Mouse (Mus musculus): ENCODE results near the gene Slc38a2.
A peak's percentile ranks its signal among the peaks of the same experiment; 100 is the strongest.

Slc38a2 gene

GRCm38 (mm10) chr15:96699521-96700511 lies at the start of gene Slc38a2:
Gene Slc38a2, minus strand, starts transcription at chr15:96699730.
- DNase-seq (ENCODE audit: low spot score) = peak; percentile 59

DNA sequence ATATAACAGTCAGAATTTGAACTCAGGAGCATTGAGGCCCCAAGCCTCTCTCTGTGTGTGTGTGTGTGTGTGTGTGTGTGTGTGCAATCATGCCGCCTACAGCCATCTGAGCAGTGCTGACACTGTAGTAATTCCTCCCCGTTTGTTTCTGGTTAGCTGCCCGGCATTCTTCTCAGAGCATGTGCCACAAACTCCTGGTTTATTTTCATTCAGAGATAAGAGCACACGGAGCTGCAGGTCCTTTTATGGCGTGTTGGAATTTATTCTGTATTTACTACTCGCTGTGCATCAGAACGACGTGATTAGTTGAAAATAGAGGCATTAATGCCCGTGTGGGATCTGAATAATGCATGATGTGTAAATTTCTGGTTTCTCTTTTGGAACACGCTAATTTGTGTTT lies 49.6 kb upstream of the Slc38a2 start:
- DNase-seq (ENCODE audit: low spot score) = no peak

- DNase-seq (ENCODE audit: low spot score) = no peak
Observed at GRCm38 (mm10) chr15:96747551-96747950, 48.0 kb upstream of the Slc38a2 start.

DNA sequence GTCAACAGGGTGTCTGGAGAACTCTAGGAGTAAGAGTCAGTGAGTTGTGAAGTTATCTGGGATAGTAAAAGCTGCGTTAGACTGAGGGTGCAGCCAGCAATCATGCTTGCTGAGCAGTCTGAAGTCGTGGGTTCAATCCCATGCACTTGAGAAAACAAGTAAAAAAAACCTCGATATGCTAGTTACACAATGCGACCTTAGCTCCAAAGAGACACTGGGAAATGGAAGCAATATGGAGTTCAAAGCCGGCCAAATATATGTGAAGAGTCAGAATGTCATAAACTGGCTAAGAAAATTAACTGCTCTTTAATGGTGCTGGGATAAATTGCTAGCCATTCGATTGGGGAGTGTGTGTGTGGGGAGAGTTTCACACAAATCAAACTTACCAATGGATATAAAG lies 47.5 kb upstream of the Slc38a2 start:
- no peak for DNase-seq (ENCODE audit: low spot score)

- DNase-seq (ENCODE audit: low spot score) = no peak
Observed at GRCm38 (mm10) chr15:96745299-96745698, 45.8 kb upstream of the Slc38a2 start.

GRCm38 (mm10) chr15:96744882-96745296 lies 45.4 kb upstream of the Slc38a2 start:
- DNase-seq (ENCODE audit: low spot score) = no peak

- no peak for DNase-seq (ENCODE audit: low spot score)
Observed at GRCm38 (mm10) chr15:96744153-96744881, 44.8 kb upstream of the Slc38a2 start.

- DNase-seq (ENCODE audit: low spot score) = no peak
Observed at GRCm38 (mm10) chr15:96743257-96743656, 43.7 kb upstream of the Slc38a2 start.

- no peak for DNase-seq (ENCODE audit: low spot score)
Observed at GRCm38 (mm10) chr15:96742591-96743241, 43.2 kb upstream of the Slc38a2 start.

GRCm38 (mm10) chr15:96740865-96741561 lies 41.5 kb upstream of the Slc38a2 start:
- no peak for DNase-seq (ENCODE audit: low spot score)

GRCm38 (mm10) chr15:96740091-96740490 lies 40.6 kb upstream of the Slc38a2 start:
- DNase-seq (ENCODE audit: low spot score) = no peak

DNA sequence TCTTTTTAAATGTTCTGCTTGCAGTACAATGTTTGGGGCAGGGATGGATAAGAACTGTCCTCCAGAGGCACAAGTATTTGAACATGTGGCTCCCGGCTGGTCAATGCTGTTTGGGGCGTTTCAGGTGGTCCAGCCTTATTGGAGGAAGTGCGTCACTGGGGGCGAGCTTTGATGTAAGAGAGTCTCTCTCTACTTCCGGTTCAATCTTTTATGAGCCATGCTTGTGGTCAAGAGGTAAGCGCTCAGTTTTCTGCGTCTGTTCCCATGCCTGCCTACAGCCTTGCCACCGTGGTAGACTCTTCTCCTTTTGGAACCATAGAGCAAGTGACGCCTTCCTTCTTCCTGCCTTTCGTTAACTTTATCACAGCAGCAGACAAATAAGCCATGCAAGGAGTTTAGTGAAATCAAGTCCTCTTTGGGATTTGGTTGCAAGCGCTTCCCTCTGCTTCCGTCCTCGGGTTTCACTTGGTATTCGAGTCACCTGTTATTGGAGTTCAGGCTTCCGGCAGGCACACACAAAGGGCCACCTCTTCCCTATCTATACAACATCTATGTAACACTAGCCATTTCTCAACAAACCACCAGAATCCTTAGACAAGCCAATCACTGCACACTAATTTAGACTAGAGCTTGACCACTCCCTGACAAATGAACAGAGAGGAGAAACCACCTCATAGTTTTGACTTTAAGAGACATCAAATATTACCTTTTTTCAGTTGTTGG lies 37.3 kb upstream of the Slc38a2 start:
- DNase-seq (ENCODE audit: low spot score) = no peak

DNA sequence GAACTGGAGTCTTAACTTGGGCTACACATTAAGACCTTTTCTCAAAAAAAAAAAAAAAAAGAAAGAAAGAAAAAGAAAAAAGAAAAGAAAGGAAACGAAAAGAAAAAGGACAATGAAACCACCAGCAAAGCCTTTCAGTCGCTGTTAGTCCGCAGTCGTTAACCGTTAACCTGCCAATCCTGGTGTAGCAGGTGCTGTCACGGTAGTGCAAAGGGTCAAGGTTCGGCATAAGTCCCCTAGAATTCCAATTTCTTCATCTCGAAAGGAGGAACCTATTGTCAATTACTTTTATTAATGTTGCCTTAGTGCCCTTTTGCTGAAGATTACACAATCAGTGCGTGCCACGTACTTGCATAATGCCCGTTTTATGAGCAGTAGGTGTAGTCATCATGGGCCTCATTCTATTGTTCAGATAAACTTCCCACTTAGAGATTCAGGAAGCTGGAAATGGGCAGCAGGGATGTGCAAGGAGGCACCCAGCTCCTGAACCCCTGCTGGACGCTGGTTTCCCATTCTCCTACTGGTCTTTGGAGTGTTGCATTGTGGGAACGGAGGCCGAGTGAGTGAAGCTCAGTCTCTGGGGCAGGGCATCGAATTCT lies 36.1 kb upstream of the Slc38a2 start:
- no peak for DNase-seq (ENCODE audit: low spot score)

- DNase-seq (ENCODE audit: low spot score) = no peak
Observed at GRCm38 (mm10) chr15:96734423-96734822, 34.9 kb upstream of the Slc38a2 start.

- no peak for DNase-seq (ENCODE audit: low spot score)
Observed at GRCm38 (mm10) chr15:96730416-96730815, 30.9 kb upstream of the Slc38a2 start.

GRCm38 (mm10) chr15:96729785-96730184 lies 30.3 kb upstream of the Slc38a2 start:
- DNase-seq (ENCODE audit: low spot score) = no peak

- no peak for DNase-seq (ENCODE audit: low spot score)
Observed at GRCm38 (mm10) chr15:96728993-96729392, 29.5 kb upstream of the Slc38a2 start.

DNA sequence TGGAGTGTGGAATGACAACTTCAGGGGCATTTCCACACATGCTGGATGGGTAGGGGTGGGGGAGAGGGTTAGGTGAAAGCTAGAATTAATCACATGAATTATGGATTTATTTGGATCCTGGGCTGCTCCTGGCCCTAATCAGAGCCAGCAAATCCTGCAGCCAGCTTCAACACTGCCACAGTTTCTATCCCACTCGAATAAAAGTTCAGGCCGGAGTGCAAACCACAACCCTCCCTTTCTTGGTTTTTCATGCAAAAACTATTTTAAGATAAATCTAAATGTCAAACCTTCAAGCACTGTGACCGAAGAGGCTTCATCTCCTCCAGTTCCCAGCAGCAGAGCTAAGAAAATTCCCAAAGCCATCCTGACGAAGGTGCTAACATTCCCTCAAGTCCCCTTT lies 28.8 kb upstream of the Slc38a2 start:
- DNase-seq (ENCODE audit: low spot score) = no peak

DNA sequence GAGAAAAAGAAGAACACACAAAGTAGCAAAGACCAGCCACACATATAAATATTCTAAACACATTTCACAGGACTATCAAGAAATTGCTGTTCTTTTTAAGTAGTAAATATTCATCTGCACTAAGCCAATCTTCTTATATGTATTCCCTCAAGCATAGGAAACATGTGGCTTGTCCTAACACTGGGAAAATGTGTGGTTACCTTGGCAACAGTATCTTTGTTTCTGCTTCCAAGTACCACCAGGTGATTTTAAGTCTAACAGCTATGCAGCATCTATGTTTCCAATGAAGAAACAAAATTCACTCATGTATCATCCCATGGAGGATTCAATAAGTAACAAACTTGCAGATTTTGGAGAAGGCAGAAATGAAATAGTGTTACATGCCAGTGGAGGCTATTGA lies 25.0 kb upstream of the Slc38a2 start:
- no peak for DNase-seq (ENCODE audit: low spot score)

DNA sequence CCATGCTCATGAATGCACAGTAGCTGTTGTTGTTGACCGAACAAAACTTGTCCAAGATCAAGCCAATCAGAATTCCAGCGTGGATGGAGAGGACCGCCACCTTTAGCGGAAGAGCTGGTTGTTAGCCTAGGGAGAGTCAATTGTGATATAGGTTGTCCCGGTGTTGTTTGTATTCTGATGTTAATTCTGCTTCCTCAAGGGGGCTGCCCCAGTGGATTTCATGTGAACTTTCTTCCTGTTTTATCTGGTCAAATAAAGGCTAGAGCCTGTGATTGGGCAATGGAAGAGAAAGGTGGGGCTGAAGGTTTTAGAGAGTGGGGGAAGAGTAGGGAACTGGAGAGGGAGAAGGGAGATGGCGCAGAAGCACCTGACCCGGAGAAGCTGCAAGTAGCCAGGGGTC lies 22.7 kb upstream of the Slc38a2 start:
- no peak for DNase-seq (ENCODE audit: low spot score)

DNA sequence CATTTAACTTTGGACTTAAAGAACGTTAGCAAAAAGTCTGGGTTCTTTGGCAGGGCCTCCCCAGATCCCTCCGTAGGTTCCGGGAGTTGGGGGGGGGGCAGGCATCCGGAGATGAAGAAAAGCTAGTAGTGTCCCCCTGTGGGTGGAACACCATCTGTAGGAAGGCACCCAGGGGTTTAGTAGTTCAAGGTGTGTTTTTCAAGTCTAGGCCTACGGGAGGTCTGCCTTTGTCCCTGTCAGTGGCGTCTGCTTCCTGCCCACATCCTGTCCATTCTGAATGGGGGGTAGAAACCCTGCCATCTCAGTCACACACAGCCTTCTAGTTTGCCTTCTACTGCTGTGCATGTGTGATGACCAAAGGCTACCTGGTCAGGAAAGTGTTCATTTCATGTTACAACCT lies 20.6 kb upstream of the Slc38a2 start:
- no peak for DNase-seq (ENCODE audit: low spot score)
